Mouse (Mus musculus): ENCODE measurements at regions not wholly inside any gene's neighbourhood (a gene's known extent, or its start where the extent isn't known, plus 50 kb on each side); places are given as distances from the start of the nearest gene placed in this dataset.

GRCm38 (mm10) chr9:73173589-73174247 lies 60.5 kb downstream of the Rsl24d1 start:
- Histone ChIP-seq H3K9ac (ENCODE audit: low read depth, low read length) (no peak overlapping the region), H3K27ac (ENCODE audit: low read depth, low read length) (no peak overlapping the region), H3K4me2 (no peak overlapping the region), H3K4me1 (ENCODE audit: control insufficient read depth, insufficient read depth, low read length) (no peaks in the 10 kb centered on the region), H3K4me3 (ENCODE audit: low read depth, low read length) (no peak overlapping the region), H3K9me3 (replicated peaks; ENCODE audit: control insufficient read depth, low read length) (peaks cover 3% of the 10 kb centered on the region; the same call in 1 of the 2 replicates), H3K36me3 (ENCODE audit: control insufficient read depth, insufficient read depth, low read length) (no peaks in the 10 kb centered on the region), H3K27me3 (ENCODE audit: control insufficient read depth, insufficient read depth, low read length) (no peaks in the 10 kb centered on the region)
- ATAC-seq (replicated peaks; ENCODE audit: insufficient number of reproducible peaks, low FRiP score, low TSS enrichment): no peak
- WGBS (ENCODE audit: insufficient replicate concordance): 76% methylated on average over 7 of the region's 7 CpGs

- H3K36me3 ChIP-seq (ENCODE audit: control insufficient read depth, insufficient read depth, low read length): no peaks in the 10 kb centered on the region
- H3K4me3 ChIP-seq (ENCODE audit: low read depth, low read length): no peak overlapping the region
- H3K27me3 ChIP-seq (ENCODE audit: control insufficient read depth, insufficient read depth, low read length): no peaks in the 10 kb centered on the region
- H3K9me3 ChIP-seq (replicated peaks; ENCODE audit: control insufficient read depth, low read length): no peaks in the 10 kb centered on the region; the same call in 1 of the 2 replicates
- H3K9ac ChIP-seq (ENCODE audit: low read depth, low read length): no peak overlapping the region
- no peaks in the 10 kb centered on the region for H3K4me1 ChIP-seq (ENCODE audit: control insufficient read depth, insufficient read depth, low read length)
- no peak for ATAC-seq (replicated peaks; ENCODE audit: insufficient number of reproducible peaks, low FRiP score, low TSS enrichment)
- H3K4me2 ChIP-seq: no peak overlapping the region
- no peak overlapping the region for H3K27ac ChIP-seq (ENCODE audit: low read depth, low read length)
These were observed 63.4 kb downstream of the Rsl24d1 start for GRCm38 (mm10) chr9:73176645-73177044.

GRCm38 (mm10) chr9:73183356-73183755 lies 70.1 kb downstream of the Rsl24d1 start:
- H3K4me3 ChIP-seq (ENCODE audit: low read depth, low read length): no peak overlapping the region
- no peak overlapping the region for H3K27ac ChIP-seq (ENCODE audit: low read depth, low read length)
- H3K36me3 ChIP-seq (ENCODE audit: control insufficient read depth, insufficient read depth, low read length): no peaks in the 10 kb centered on the region
- WGBS (ENCODE audit: insufficient replicate concordance): 85% methylated on average over 5 of the region's 5 CpGs
- no peak for ATAC-seq (replicated peaks; ENCODE audit: insufficient number of reproducible peaks, low FRiP score, low TSS enrichment)
- no peaks in the 10 kb centered on the region; the same call in 1 of the 2 replicates for H3K9me3 ChIP-seq (replicated peaks; ENCODE audit: control insufficient read depth, low read length)
- no peak overlapping the region for H3K4me2 ChIP-seq
- no peaks in the 10 kb centered on the region for H3K4me1 ChIP-seq (ENCODE audit: control insufficient read depth, insufficient read depth, low read length)
- no peaks in the 10 kb centered on the region for H3K27me3 ChIP-seq (ENCODE audit: control insufficient read depth, insufficient read depth, low read length)
- no peak overlapping the region for H3K9ac ChIP-seq (ENCODE audit: low read depth, low read length)

GRCm38 (mm10) chr9:73184908-73185307 lies 71.7 kb downstream of the Rsl24d1 start:
- ATAC-seq (replicated peaks; ENCODE audit: insufficient number of reproducible peaks, low FRiP score, low TSS enrichment): no peak
- Histone ChIP-seq H3K4me3 (ENCODE audit: low read depth, low read length) (no peak overlapping the region), H3K9ac (ENCODE audit: low read depth, low read length) (no peak overlapping the region), H3K27ac (ENCODE audit: low read depth, low read length) (no peak overlapping the region), H3K36me3 (ENCODE audit: control insufficient read depth, insufficient read depth, low read length) (no peaks in the 10 kb centered on the region), H3K27me3 (ENCODE audit: control insufficient read depth, insufficient read depth, low read length) (no peaks in the 10 kb centered on the region), H3K9me3 (replicated peaks; ENCODE audit: control insufficient read depth, low read length) (no peaks in the 10 kb centered on the region; the same call in 1 of the 2 replicates), H3K4me2 (no peak overlapping the region), H3K4me1 (ENCODE audit: control insufficient read depth, insufficient read depth, low read length) (no peaks in the 10 kb centered on the region)
- 38% methylated on average over 3 of the region's 3 CpGs for whole genome bisulfite sequencing (ENCODE audit: insufficient replicate concordance)

GRCm38 (mm10) chr9:73192271-73192785 lies 79.1 kb downstream of the Rsl24d1 start:
- H3K4me3 ChIP-seq (ENCODE audit: low read depth, low read length): no peak overlapping the region
- peaks cover 7% of the 10 kb centered on the region; the same call in 1 of the 2 replicates for H3K4me1 ChIP-seq (ENCODE audit: control insufficient read depth, insufficient read depth, low read length)
- 10% methylated on average over 11 of the region's 11 CpGs for WGBS (ENCODE audit: insufficient replicate concordance)
- H3K27ac ChIP-seq (ENCODE audit: low read depth, low read length): no peak overlapping the region
- H3K9me3 ChIP-seq (replicated peaks; ENCODE audit: control insufficient read depth, low read length): no peaks in the 10 kb centered on the region
- no peak overlapping the region for H3K9ac ChIP-seq (ENCODE audit: low read depth, low read length)
- ATAC-seq (replicated peaks; ENCODE audit: insufficient number of reproducible peaks, low FRiP score, low TSS enrichment): peak; percentile 31; the same call in 1 of the 2 replicates
- H3K36me3 ChIP-seq (ENCODE audit: control insufficient read depth, insufficient read depth, low read length): no peaks in the 10 kb centered on the region
- H3K4me2 ChIP-seq: peak overlapping the region; percentile 54
- H3K27me3 ChIP-seq (ENCODE audit: control insufficient read depth, insufficient read depth, low read length): no peaks in the 10 kb centered on the region

- ATAC-seq (replicated peaks; ENCODE audit: insufficient number of reproducible peaks, low FRiP score, low TSS enrichment): no peak
- no peak overlapping the region for H3K9ac ChIP-seq (ENCODE audit: low read depth, low read length)
- no peak overlapping the region for H3K4me2 ChIP-seq
- no peaks in the 10 kb centered on the region for H3K36me3 ChIP-seq (ENCODE audit: control insufficient read depth, insufficient read depth, low read length)
- 81% methylated on average over 10 of the region's 10 CpGs for WGBS (ENCODE audit: insufficient replicate concordance)
- no peaks in the 10 kb centered on the region for H3K27me3 ChIP-seq (ENCODE audit: control insufficient read depth, insufficient read depth, low read length)
- H3K9me3 ChIP-seq (replicated peaks; ENCODE audit: control insufficient read depth, low read length): no peaks in the 10 kb centered on the region
- no peak overlapping the region for H3K27ac ChIP-seq (ENCODE audit: low read depth, low read length)
- H3K4me1 ChIP-seq (ENCODE audit: control insufficient read depth, insufficient read depth, low read length): no peaks in the 10 kb centered on the region
- no peak overlapping the region for H3K4me3 ChIP-seq (ENCODE audit: low read depth, low read length)
These were observed 85.2 kb downstream of the Rsl24d1 start for GRCm38 (mm10) chr9:73198261-73199085.

GRCm38 (mm10) chr9:73223111-73223510 lies 109.9 kb downstream of the Rsl24d1 start:
- H3K4me2 ChIP-seq: no peak overlapping the region
- no peak overlapping the region for H3K27ac ChIP-seq (ENCODE audit: low read depth, low read length)
- no peaks in the 10 kb centered on the region for H3K36me3 ChIP-seq (ENCODE audit: control insufficient read depth, insufficient read depth, low read length)
- no peak overlapping the region for H3K9ac ChIP-seq (ENCODE audit: low read depth, low read length)
- no peaks in the 10 kb centered on the region for H3K27me3 ChIP-seq (ENCODE audit: control insufficient read depth, insufficient read depth, low read length)
- 57% methylated on average over 6 of the region's 6 CpGs for WGBS (ENCODE audit: insufficient replicate concordance)
- ATAC-seq (replicated peaks; ENCODE audit: insufficient number of reproducible peaks, low FRiP score, low TSS enrichment): no peak
- no peaks in the 10 kb centered on the region for H3K9me3 ChIP-seq (replicated peaks; ENCODE audit: control insufficient read depth, low read length)
- H3K4me1 ChIP-seq (ENCODE audit: control insufficient read depth, insufficient read depth, low read length): no peaks in the 10 kb centered on the region
- no peak overlapping the region for H3K4me3 ChIP-seq (ENCODE audit: low read depth, low read length)

- 59% methylated on average over 5 of the region's 5 CpGs for WGBS (ENCODE audit: insufficient replicate concordance)
- H3K4me2 ChIP-seq: no peak overlapping the region
- no peak for ATAC-seq (replicated peaks; ENCODE audit: insufficient number of reproducible peaks, low FRiP score, low TSS enrichment)
These were observed 127.0 kb downstream of the Rsl24d1 start for GRCm38 (mm10) chr9:73240188-73240587.

More at GRCm38 (mm10) chr9:73240188-73240587, 127.0 kb downstream of the Rsl24d1 start:
- Histone ChIP-seq H3K36me3 (ENCODE audit: control insufficient read depth, insufficient read depth, low read length) (no peaks in the 10 kb centered on the region), H3K4me1 (ENCODE audit: control insufficient read depth, insufficient read depth, low read length) (peaks cover under 1% of the 10 kb centered on the region; the same call in 1 of the 2 replicates), H3K27me3 (ENCODE audit: control insufficient read depth, insufficient read depth, low read length) (no peaks in the 10 kb centered on the region), H3K9me3 (replicated peaks; ENCODE audit: control insufficient read depth, low read length) (no peaks in the 10 kb centered on the region), H3K9ac (ENCODE audit: low read depth, low read length) (no peak overlapping the region), H3K4me3 (ENCODE audit: low read depth, low read length) (no peak overlapping the region), H3K27ac (ENCODE audit: low read depth, low read length) (no peak overlapping the region)

Measured in heart, embryonic 11.5 days (tissue).